Mouse (Mus musculus) C2C12 (cell line): ENCODE results near the gene Gm609.

ENCODE experiments used
- CEBPB ChIP-seq: IDR thresholded peaks from one replicate; pipeline ENCODE4 v1.6.1; 2011; ENCODE audit warnings: low read depth, mild to moderate bottlenecking, control low read depth, moderate library complexity
- CTCF ChIP-seq: IDR thresholded peaks from one replicate; pipeline ENCODE4 v1.5.1; 2011; ENCODE audit not compliant: control insufficient read depth, insufficient read depth, insufficient read length
- MAX ChIP-seq: IDR thresholded peaks from one replicate; pipeline ENCODE4 v1.6.1; 2011; ENCODE audit warnings: mild to moderate bottlenecking, control low read depth
- MYOD1 ChIP-seq: IDR thresholded peaks from one replicate; pipeline ENCODE4 v1.6.1; 2011; ENCODE audit warnings: low read depth; ENCODE audit not compliant: control insufficient read depth, insufficient read length
- MYOG ChIP-seq: IDR thresholded peaks from one replicate; pipeline ENCODE4 v1.6.1; 2011; ENCODE audit not compliant: control insufficient read depth, insufficient read length; ENCODE audit errors: extremely low read depth

DNA sequence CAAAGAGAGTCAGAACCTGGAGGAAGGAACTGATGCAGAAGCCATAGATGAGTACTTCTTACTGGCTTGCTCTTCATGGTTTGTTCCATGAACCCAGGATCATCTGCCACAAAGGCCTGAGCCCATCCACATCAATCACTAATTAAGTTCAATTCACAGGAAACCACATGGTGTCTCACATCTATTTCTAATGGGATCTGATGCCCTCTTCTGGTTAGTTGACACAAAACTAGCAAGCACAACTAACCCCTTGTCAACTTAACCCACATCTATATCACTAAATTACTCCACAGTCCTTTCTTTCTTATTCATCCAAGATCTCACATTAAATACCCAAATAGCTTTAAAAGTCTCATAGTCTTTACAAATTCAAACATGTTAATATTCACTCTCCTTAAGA lies 79.3 kb downstream of the Gm609 start:
- TF ChIP-seq CEBPB (no peak), CTCF (no peak), MYOD1 (no peak), MYOG (no peak), MAX (no peak)
